Mouse (Mus musculus): ENCODE data around the gene Traf7. TPM values are rescaled to one million over a fixed set of nuclear protein-coding genes. Genes with fewer than 3 reads are reported as not detected.

The Traf7 gene
- polyA plus RNA-seq, 1 experiment from 2014 or later = 39.7 TPM

DNA sequence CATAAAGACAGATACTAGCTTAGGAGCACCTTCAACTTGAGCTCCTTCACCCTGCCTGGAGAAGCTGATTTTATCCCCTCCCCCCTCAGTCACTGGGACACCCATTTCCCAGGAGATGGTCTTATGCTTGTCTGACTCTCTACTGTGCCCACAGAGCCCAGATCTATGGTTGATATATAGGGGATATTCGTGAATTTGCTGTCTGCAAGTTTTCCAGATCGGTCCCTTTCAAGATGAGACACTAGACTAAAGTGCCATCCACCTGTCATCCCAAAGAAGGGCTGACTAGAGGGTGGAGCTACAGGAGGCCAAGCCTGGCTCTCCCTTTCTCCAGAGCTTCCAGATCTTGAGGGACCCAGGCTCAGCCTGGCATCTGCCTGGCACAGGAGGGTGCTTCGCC lies 3.3 kb upstream of the Traf7 start:
- H3K27ac ChIP-seq (ENCODE audit: low read depth, low read length) = no peak overlapping the region
- H3K9ac ChIP-seq (ENCODE audit: low read depth, low read length) = no peak overlapping the region
- H3K9me3 ChIP-seq (ENCODE audit: control insufficient read depth) = no peaks in the 10 kb centered on the region
- no peaks in the 10 kb centered on the region for H3K27me3 ChIP-seq (replicated peaks; ENCODE audit: control insufficient read depth, insufficient read depth, low read length)
- H3K36me3 ChIP-seq (ENCODE audit: control insufficient read depth, insufficient read depth) = peaks cover 8% of the 10 kb centered on the region; the same call in 1 of the 2 replicates
- no peak for TF ChIP-seq CTCF (IDR thresholded peaks at IDR 0.05; ENCODE audit: low read depth)
- ATAC-seq = no peak
- no peak overlapping the region for H3K4me3 ChIP-seq (ENCODE audit: low read depth, low read length)
- WGBS = 70% methylated on average over 3 of the region's 3 CpGs
- peaks cover 15% of the 10 kb centered on the region for H3K4me1 ChIP-seq (replicated peaks; ENCODE audit: control insufficient read depth, insufficient read depth, low read length)
- H3K4me2 ChIP-seq (replicated peaks; ENCODE audit: low read depth) = no peak overlapping the region

DNA sequence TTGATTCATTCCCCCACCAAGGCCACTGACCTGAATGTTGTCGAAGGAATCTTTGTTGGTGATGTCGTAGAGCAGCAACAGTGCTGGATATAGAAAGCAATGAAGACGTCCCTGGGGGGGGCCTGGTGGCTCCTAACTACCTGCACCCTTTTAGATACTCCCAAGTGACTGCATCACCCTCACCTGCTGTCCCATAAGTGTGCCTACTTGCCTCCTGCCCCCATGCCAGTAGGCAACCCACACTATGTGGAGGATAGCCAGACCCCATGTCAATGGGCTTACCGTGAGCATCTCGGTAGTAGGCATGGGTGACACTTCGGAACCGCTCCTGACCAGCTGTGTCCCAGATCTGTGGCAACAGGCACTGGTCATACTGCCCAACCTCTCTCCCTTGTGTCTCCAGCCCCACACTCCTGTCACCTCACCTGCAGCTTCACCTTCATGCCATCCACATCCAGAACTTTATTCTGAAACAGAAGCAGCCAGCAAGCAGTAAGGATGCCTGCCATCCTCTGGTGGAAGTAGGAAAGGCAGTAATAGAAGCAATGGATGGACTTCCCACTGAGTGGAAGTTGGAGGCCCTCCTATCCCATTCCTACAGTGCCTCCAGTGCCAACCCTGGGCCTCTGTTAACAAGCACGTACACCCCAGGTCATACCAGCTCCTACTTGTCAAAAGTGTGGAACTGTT lies 2.8 kb upstream of the Traf7 start:
- H3K4me3 ChIP-seq (ENCODE audit: low read depth, low read length) = no peak overlapping the region
- no peak overlapping the region for H3K9ac ChIP-seq (ENCODE audit: low read depth, low read length)
- H3K9me3 ChIP-seq (ENCODE audit: control insufficient read depth) = no peaks in the 10 kb centered on the region
- peak; percentile 67 for TF ChIP-seq CTCF (IDR thresholded peaks at IDR 0.05; ENCODE audit: low read depth)
- ATAC-seq = no peak
- 35% methylated on average over 8 of the region's 8 CpGs for WGBS
- H3K27me3 ChIP-seq (replicated peaks; ENCODE audit: control insufficient read depth, insufficient read depth, low read length) = no peaks in the 10 kb centered on the region
- H3K27ac ChIP-seq (ENCODE audit: low read depth, low read length) = peak overlapping the region; percentile 4; the same call in 1 of the 2 replicates
- H3K4me2 ChIP-seq (replicated peaks; ENCODE audit: low read depth) = peak overlapping the region; percentile 74; the same call in 1 of the 2 replicates
- H3K36me3 ChIP-seq (ENCODE audit: control insufficient read depth, insufficient read depth) = peaks cover 8% of the 10 kb centered on the region; the same call in 1 of the 2 replicates
- peaks cover 15% of the 10 kb centered on the region for H3K4me1 ChIP-seq (replicated peaks; ENCODE audit: control insufficient read depth, insufficient read depth, low read length)

DNA sequence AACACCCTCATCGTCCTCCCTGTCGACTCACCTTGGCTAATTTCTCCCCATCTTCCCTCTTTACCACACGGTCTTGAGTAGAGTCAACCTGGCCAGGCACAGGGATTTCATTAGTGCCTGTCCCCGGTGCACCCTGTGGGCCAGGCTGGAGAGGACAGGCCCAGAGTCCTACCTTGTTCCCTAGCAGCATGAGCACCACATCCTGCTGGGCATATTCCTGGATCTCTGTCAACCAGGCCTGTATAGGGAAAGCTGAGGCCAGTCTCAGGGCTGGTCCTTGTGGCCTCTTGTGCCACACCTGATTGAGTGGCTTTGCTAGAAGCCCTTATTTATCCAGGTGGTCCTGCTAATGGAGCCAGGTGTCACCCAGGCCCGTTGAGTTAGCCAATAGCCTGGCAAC lies 2.1 kb upstream of the Traf7 start:
- H3K27ac ChIP-seq (ENCODE audit: low read depth, low read length) = peak overlapping the region; percentile 23; the same call in 1 of the 2 replicates
- peak overlapping the region; percentile 96 for H3K4me3 ChIP-seq (ENCODE audit: low read depth, low read length)
- no peaks in the 10 kb centered on the region for H3K27me3 ChIP-seq (replicated peaks; ENCODE audit: control insufficient read depth, insufficient read depth, low read length)
- no peak for TF ChIP-seq CTCF (IDR thresholded peaks at IDR 0.05; ENCODE audit: low read depth)
- WGBS = 20% methylated on average over 5 of the region's 5 CpGs
- peak overlapping the region; percentile 74 for H3K4me2 ChIP-seq (replicated peaks; ENCODE audit: low read depth)
- no peaks in the 10 kb centered on the region for H3K9me3 ChIP-seq (ENCODE audit: control insufficient read depth)
- no peak for ATAC-seq
- no peak overlapping the region for H3K9ac ChIP-seq (ENCODE audit: low read depth, low read length)
- H3K4me1 ChIP-seq (replicated peaks; ENCODE audit: control insufficient read depth, insufficient read depth, low read length) = peaks cover 17% of the 10 kb centered on the region
- H3K36me3 ChIP-seq (ENCODE audit: control insufficient read depth, insufficient read depth) = peaks cover 8% of the 10 kb centered on the region; the same call in 1 of the 2 replicates

DNA sequence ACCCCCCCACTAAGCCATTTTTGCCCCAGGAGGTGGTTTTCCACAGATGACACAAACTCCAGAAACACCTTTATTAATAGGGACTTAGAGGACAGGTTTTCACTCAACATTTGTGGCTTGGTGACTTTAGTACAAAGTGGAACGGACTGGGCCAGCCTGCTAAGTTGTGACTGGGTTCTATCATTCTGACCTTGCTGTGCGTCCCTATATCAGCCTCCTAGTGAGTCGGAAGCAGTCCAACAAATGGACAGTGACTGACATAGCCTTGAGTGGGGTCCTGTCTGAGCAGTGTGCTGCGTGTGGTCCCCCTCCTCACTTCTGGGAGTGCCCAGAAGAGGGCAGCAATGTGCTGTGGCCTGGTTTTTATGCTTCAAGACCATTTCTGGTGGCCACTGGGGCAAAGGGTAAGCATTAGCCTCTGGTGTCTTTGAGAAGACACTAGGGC lies 1.3 kb upstream of the Traf7 start:
- WGBS = under 1% methylated on average over 4 of the region's 4 CpGs
- Histone ChIP-seq H3K4me3 (ENCODE audit: low read depth, low read length) (peak overlapping the region; percentile 96), H3K27ac (ENCODE audit: low read depth, low read length) (peak overlapping the region; percentile 58), H3K4me1 (replicated peaks; ENCODE audit: control insufficient read depth, insufficient read depth, low read length) (peaks cover 17% of the 10 kb centered on the region), H3K27me3 (replicated peaks; ENCODE audit: control insufficient read depth, insufficient read depth, low read length) (no peaks in the 10 kb centered on the region), H3K4me2 (replicated peaks; ENCODE audit: low read depth) (peak overlapping the region; percentile 74), H3K9me3 (ENCODE audit: control insufficient read depth) (no peaks in the 10 kb centered on the region), H3K36me3 (ENCODE audit: control insufficient read depth, insufficient read depth) (peaks cover 8% of the 10 kb centered on the region; the same call in 1 of the 2 replicates), H3K9ac (ENCODE audit: low read depth, low read length) (peak overlapping the region; percentile 51)
- no peak for ATAC-seq
- peak; percentile 95 for TF ChIP-seq CTCF (IDR thresholded peaks at IDR 0.05; ENCODE audit: low read depth)

DNA sequence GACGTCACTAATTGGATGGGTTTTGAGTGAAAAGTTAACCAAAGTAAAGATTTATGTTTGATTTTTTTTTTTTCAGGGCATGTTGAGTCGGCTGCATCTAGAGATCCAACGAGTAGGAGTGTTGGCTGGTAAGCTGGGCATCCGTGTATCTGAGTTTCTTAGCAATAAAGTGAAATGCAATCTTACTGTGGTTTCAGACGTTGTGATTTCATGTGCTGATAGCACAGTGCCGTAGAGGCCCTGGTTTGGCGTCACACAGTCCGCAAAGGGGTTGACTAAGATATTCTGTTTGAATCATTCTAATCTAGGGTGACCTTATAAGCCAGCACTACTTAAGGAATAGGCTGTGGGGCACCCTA lies 801 bp upstream of the Traf7 start:
- H3K9ac ChIP-seq (ENCODE audit: low read depth, low read length) = peak overlapping the region; percentile 51
- H3K4me2 ChIP-seq (replicated peaks; ENCODE audit: low read depth) = peak overlapping the region; percentile 74
- no peaks in the 10 kb centered on the region for H3K9me3 ChIP-seq (ENCODE audit: control insufficient read depth)
- peaks cover 17% of the 10 kb centered on the region for H3K4me1 ChIP-seq (replicated peaks; ENCODE audit: control insufficient read depth, insufficient read depth, low read length)
- ATAC-seq = no peak
- TF ChIP-seq CTCF (IDR thresholded peaks at IDR 0.05; ENCODE audit: low read depth) = no peak
- 0% methylated on average over 8 of the region's 8 CpGs for WGBS
- peak overlapping the region; percentile 96 for H3K4me3 ChIP-seq (ENCODE audit: low read depth, low read length)
- peak overlapping the region; percentile 58 for H3K27ac ChIP-seq (ENCODE audit: low read depth, low read length)
- H3K36me3 ChIP-seq (ENCODE audit: control insufficient read depth, insufficient read depth) = peaks cover 8% of the 10 kb centered on the region; the same call in 1 of the 2 replicates
- H3K27me3 ChIP-seq (replicated peaks; ENCODE audit: control insufficient read depth, insufficient read depth, low read length) = no peaks in the 10 kb centered on the region

DNA sequence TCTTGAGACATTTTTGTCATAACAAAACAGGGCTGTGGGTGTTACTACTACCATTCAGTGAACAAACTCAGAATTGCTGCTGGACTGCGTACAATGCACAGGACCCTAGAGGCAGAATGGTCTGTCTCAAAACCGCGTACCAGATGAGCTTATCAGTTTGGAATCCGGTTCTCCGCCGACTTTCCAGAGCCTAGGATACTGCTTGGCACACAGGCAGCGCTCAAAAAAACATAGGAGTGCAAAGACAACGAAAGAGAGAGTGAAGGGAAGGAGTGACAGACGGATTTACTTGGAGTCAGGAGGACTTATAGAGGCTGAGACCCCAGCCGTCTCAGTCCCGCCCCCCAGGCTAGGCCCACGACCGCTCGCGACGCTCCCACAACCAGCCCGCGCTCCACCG lies 423 bp downstream of the Traf7 start:
- WGBS = 0% methylated on average over 18 of the region's 19 CpGs
- Histone ChIP-seq H3K4me1 (replicated peaks; ENCODE audit: control insufficient read depth, insufficient read depth, low read length) (peaks cover 11% of the 10 kb centered on the region; the same call in 1 of the 2 replicates), H3K9me3 (ENCODE audit: control insufficient read depth) (no peaks in the 10 kb centered on the region), H3K27ac (ENCODE audit: low read depth, low read length) (peak overlapping the region; percentile 64), H3K36me3 (ENCODE audit: control insufficient read depth, insufficient read depth) (peaks cover 14% of the 10 kb centered on the region; the same call in 1 of the 2 replicates), H3K4me2 (replicated peaks; ENCODE audit: low read depth) (peak overlapping the region; percentile 68), H3K27me3 (replicated peaks; ENCODE audit: control insufficient read depth, insufficient read depth, low read length) (no peaks in the 10 kb centered on the region), H3K4me3 (ENCODE audit: low read depth, low read length) (peak overlapping the region; percentile 96), H3K9ac (ENCODE audit: low read depth, low read length) (peak overlapping the region; percentile 81)
- ATAC-seq = no peak
- TF ChIP-seq CTCF (IDR thresholded peaks at IDR 0.05; ENCODE audit: low read depth) = no peak

Data from intestine, postnatal 0 days (tissue).